ENCODE assay signal across 8 mouse cellular contexts in the genomic region with DNA sequence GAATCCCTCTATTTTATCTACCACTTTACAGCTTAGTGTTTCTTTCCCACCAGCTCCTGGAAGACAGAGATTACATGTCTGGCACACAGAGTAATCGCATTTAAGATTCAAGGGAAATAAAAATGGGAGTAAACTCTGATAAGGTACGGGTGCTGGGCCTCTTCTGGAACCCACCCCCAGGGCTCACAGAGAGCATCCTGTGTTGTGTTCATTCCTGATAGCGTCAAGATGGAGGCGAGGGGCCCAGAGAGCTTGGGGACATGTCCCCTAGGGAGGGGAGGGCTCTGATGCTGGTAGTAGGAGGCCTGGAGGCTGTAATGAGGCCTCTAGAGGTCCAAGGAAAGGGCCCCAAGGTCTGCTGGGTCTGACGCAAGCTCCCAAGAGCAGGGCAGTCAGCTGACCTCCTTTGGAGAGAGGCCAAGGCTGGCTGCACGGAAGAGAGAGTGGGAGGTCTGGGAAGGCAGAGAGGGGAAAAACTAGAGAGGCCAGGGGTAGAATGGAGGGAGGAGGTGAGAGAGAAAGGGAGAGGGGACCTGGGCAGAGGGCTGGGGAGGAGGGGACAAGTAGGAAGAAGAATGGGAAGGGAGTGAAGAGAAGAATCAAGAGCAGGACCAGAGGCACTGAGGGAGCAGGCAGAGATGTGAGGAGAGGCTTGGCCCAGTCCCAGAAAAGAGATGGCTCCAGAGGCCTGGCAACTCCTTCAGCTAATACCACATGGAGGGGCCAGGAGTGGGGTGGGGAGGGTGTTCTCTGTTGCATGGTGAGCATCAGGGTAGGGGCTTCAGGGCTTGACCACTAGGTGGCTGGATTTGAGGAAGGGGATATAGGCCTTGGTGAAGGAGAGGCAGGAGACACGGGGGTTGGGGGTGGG.
DNase-seq lines count a peak whose midpoint lies in the region; ATAC-seq and TF ChIP-seq lines count a peak whose summit lies in the region.

No protein-coding gene starts in this region.

- peak overlapping the region; percentile 45 for H3K27ac ChIP-seq in heart, adult 2 months
- H3K27ac ChIP-seq in kidney, adult 2 months (ENCODE audit: insufficient read depth, low read depth, low read length), result no peak overlapping the region
- H3K27ac ChIP-seq in lung, embryonic 14.5 days (ENCODE audit: low read depth), result peak overlapping the region; percentile 66
- no peak overlapping the region for H3K27ac ChIP-seq in thymus, adult 2 months (ENCODE audit: control insufficient read depth, insufficient read depth, low read length)

- intact Hi-C loops in heart, adult 2 months (cut with DNase I), result loop anchor here (5.0 to 10.0 kb wide), 3 partner anchors 238 to 605 kb away; no protein-coding TSS in a partner anchor

- H3K4me1 ChIP-seq in heart, adult 2 months (ENCODE audit: control insufficient read depth, insufficient read depth, low read length), result peaks cover 2% of the 10 kb centered on the region
- peaks cover 5% of the 10 kb centered on the region; the same call in 1 of the 2 replicates for H3K4me1 ChIP-seq in kidney, adult 2 months (ENCODE audit: control insufficient read depth, insufficient read depth, low read length)
- H3K4me1 ChIP-seq in lung, embryonic 14.5 days (ENCODE audit: insufficient read depth), result peaks cover 10% of the 10 kb centered on the region; the same call in 1 of the 2 replicates
- H3K4me1 ChIP-seq in thymus, adult 2 months (replicated peaks; ENCODE audit: control insufficient read depth, insufficient read depth, low read length), result no peaks in the 10 kb centered on the region

- TF ChIP-seq EP300 in heart, adult 2 months (IDR thresholded peaks at IDR 0.05; ENCODE audit: insufficient read depth, low read depth, low read length), result no peak

- no peak overlapping the region for H3K4me3 ChIP-seq in heart, adult 2 months
- no peak overlapping the region for H3K4me3 ChIP-seq in kidney, adult 2 months (ENCODE audit: insufficient read depth, low read depth, low read length)
- no peak overlapping the region for H3K4me3 ChIP-seq in lung, embryonic 14.5 days (ENCODE audit: low read depth, low read length)
- H3K4me3 ChIP-seq in thymus, adult 2 months (ENCODE audit: control insufficient read depth, insufficient read depth, low read length), result no peak overlapping the region

- peak; percentile 24 for DNase-seq in Muller cell, postnatal 12 days (ENCODE audit: inconsistent ontology term)
- peak; percentile 50 to 62 for DNase-seq in adrenal gland, postnatal 4 days (ENCODE audit: low spot score in 2 of 2)
- DNase-seq in heart, adult 2 months, result peak; percentile 67 to 78
- peak; percentile 81 for DNase-seq in kidney, adult 2 months
- DNase-seq in lung, embryonic 14.5 days, result peak; percentile 94
- peak; percentile 59 to 73 for DNase-seq in spleen, postnatal 4 days (ENCODE audit: low spot score in 2 of 2)
- no peak for DNase-seq in natural killer cell, adult 2 months (ENCODE audit: low spot score in 2 of 2)
- DNase-seq in thymus, adult 2 months, result no peak

- no peak overlapping the region; the same call in 1 of the 2 replicates for H3K4me2 ChIP-seq in lung, embryonic 14.5 days

- H3K36me3 ChIP-seq in heart, adult 2 months (ENCODE audit: control insufficient read depth, insufficient read depth, low read length), result no peaks in the 10 kb centered on the region
- no peaks in the 10 kb centered on the region for H3K36me3 ChIP-seq in kidney, adult 2 months (ENCODE audit: control insufficient read depth, insufficient read depth, low read length)
- H3K36me3 ChIP-seq in lung, embryonic 14.5 days (ENCODE audit: insufficient read depth), result no peaks in the 10 kb centered on the region
- no peaks in the 10 kb centered on the region for H3K36me3 ChIP-seq in thymus, adult 2 months (ENCODE audit: control insufficient read depth, insufficient read depth, low read length)

- no peaks in the 10 kb centered on the region for H3K27me3 ChIP-seq in heart, adult 2 months (ENCODE audit: control insufficient read depth, insufficient read depth, low read length)
- H3K27me3 ChIP-seq in kidney, adult 2 months (replicated peaks; ENCODE audit: control insufficient read depth, insufficient read depth, low read length), result no peaks in the 10 kb centered on the region
- no peaks in the 10 kb centered on the region; the same call in 1 of the 2 replicates for H3K27me3 ChIP-seq in lung, embryonic 14.5 days (ENCODE audit: insufficient read depth, low read length)
- no peaks in the 10 kb centered on the region for H3K27me3 ChIP-seq in thymus, adult 2 months (ENCODE audit: control insufficient read depth, insufficient read depth, low read length)

- WGBS in heart, adult 2 months, result 34% methylated on average over 7 of the region's 7 CpGs
- 52% methylated on average over 7 of the region's 7 CpGs for WGBS in kidney, adult 2 months
- 35% methylated on average over 7 of the region's 7 CpGs for WGBS in lung, embryonic 14.5 days
- whole genome bisulfite sequencing in thymus, adult 2 months, result 81% methylated on average over 7 of the region's 7 CpGs

- no peak for TF ChIP-seq POLR2A in heart, adult 2 months (IDR thresholded peaks at IDR 0.05; ENCODE audit: insufficient read depth, low read depth, low read length)
- no peak for TF ChIP-seq POLR2A in kidney, adult 2 months (IDR thresholded peaks at IDR 0.05; ENCODE audit: low read depth, low read length)
- TF ChIP-seq POLR2A in thymus, adult 2 months (IDR thresholded peaks at IDR 0.05; ENCODE audit: control insufficient read depth, extremely low read depth, insufficient read depth, low read length, poor library complexity), result no peak

- no peak for TF ChIP-seq CTCF in heart, adult 2 months (IDR thresholded peaks at IDR 0.05)
- TF ChIP-seq CTCF in kidney, adult 2 months (conservative IDR thresholded peaks at IDR 0.05; ENCODE audit: insufficient read depth, insufficient read length, low read depth, low read length), result no peak
- peak; percentile 33 for TF ChIP-seq CTCF in lung, embryonic 14.5 days (IDR thresholded peaks at IDR 0.05; ENCODE audit: low read depth)
- TF ChIP-seq CTCF in thymus, adult 2 months (IDR thresholded peaks at IDR 0.05; ENCODE audit: borderline replicate concordance, control insufficient read depth, extremely low read depth, insufficient read depth, low read length, poor library complexity), result no peak

- ATAC-seq in lung, embryonic 14.5 days (ENCODE audit: insufficient read depth), result peak; percentile 83

- no peaks in the 10 kb centered on the region for H3K79me2 ChIP-seq in heart, adult 2 months (replicated peaks; ENCODE audit: control insufficient read depth, insufficient read depth, low read length)

- H3K9ac ChIP-seq in heart, adult 2 months (ENCODE audit: low read depth, low read length), result no peak overlapping the region
- H3K9ac ChIP-seq in lung, embryonic 14.5 days, result no peak overlapping the region

- H3K9me3 ChIP-seq in lung, embryonic 14.5 days (ENCODE audit: low read depth, low read length), result no peaks in the 10 kb centered on the region

Comparison
In these comparisons a context has a peak if more than half of its experiments do, and no peak if none do; other contexts are left out.
1. DNase-seq: peak in Muller cell, postnatal 12 days (single experiment), adrenal gland, postnatal 4 days (2 of 2), heart, adult 2 months (2 of 2), kidney, adult 2 months (single experiment), lung, embryonic 14.5 days (single experiment) and spleen, postnatal 4 days (2 of 2); none in natural killer cell, adult 2 months (0 of 2) and thymus, adult 2 months (single experiment).
2. H3K27ac ChIP-seq: peak in heart, adult 2 months (single experiment) and lung, embryonic 14.5 days (single experiment); none in kidney, adult 2 months (single experiment) and thymus, adult 2 months (single experiment).